Mouse (Mus musculus) skeletal muscle tissue, adult 2 months (tissue): ENCODE data around the gene Npff.

Source experiments
- DNase-seq: peaks from one replicate; pipeline ENCODE4 v3.0.0-alpha.2; 2012; ENCODE audit warnings: low read depth, low spot score

Npff gene

GRCm38 (mm10) chr15:102524892-102525485, at the start of gene Npff:
TSS of gene Npff (minus strand) at chr15:102524942.
- peak; percentile 54 for DNase-seq

- DNase-seq, result no peak
Observed at GRCm38 (mm10) chr15:102572081-102572480, 47.3 kb upstream of the Npff start.

GRCm38 (mm10) chr15:102567849-102568248, 43.1 kb upstream of the Npff start:
- no peak for DNase-seq

GRCm38 (mm10) chr15:102563681-102564080, 38.9 kb upstream of the Npff start:
- DNase-seq, result no peak

- DNase-seq, result no peak
Observed at GRCm38 (mm10) chr15:102563061-102563460, 38.3 kb upstream of the Npff start.

GRCm38 (mm10) chr15:102562491-102562890, 37.7 kb upstream of the Npff start:
- DNase-seq, result no peak

- no peak for DNase-seq
Observed at GRCm38 (mm10) chr15:102557580-102557979, 32.8 kb upstream of the Npff start.

- DNase-seq, result no peak
Observed at GRCm38 (mm10) chr15:102555581-102555980, 30.8 kb upstream of the Npff start.

GRCm38 (mm10) chr15:102552599-102552998, 27.9 kb upstream of the Npff start:
- DNase-seq, result no peak

GRCm38 (mm10) chr15:102547478-102547877, 22.7 kb upstream of the Npff start:
- DNase-seq, result no peak

GRCm38 (mm10) chr15:102546677-102547427, 22.1 kb upstream of the Npff start:
- DNase-seq, result peak; percentile 48

GRCm38 (mm10) chr15:102546246-102546645, 21.5 kb upstream of the Npff start:
- DNase-seq, result no peak

- DNase-seq, result no peak
Observed at GRCm38 (mm10) chr15:102544801-102545200, 20.1 kb upstream of the Npff start.

GRCm38 (mm10) chr15:102533926-102534325, 9.2 kb upstream of the Npff start:
- DNase-seq, result no peak

GRCm38 (mm10) chr15:102532106-102532900, 7.6 kb upstream of the Npff start:
- no peak for DNase-seq

GRCm38 (mm10) chr15:102531586-102531985, 6.8 kb upstream of the Npff start:
- DNase-seq, result no peak

- DNase-seq, result no peak
Observed at GRCm38 (mm10) chr15:102530566-102530965, 5.8 kb upstream of the Npff start.

- DNase-seq, result no peak
Observed at GRCm38 (mm10) chr15:102528396-102528795, 3.7 kb upstream of the Npff start.

GRCm38 (mm10) chr15:102527936-102528335, 3.2 kb upstream of the Npff start:
- no peak for DNase-seq

GRCm38 (mm10) chr15:102526111-102527002, 1.6 kb upstream of the Npff start:
- no peak for DNase-seq

GRCm38 (mm10) chr15:102521480-102521879, 3.3 kb downstream of the Npff start:
- DNase-seq, result no peak
